Mouse (Mus musculus) left cerebral cortex, postnatal 10 days (tissue): ENCODE results near the gene Tpsab1. TPM values are rescaled to one million over a fixed set of nuclear protein-coding genes. Genes with fewer than 3 reads are reported as not detected.

Experiments
- total RNA-seq, 2 experiments: library from RNA; stranded (reverse); gene quantifications; 2 replicates each; pipeline ENCODE4 v1.2.3; 2021

Tpsab1 gene
- total RNA-seq, 2 experiments from 2014 or later: not detected

Other genes with a start within 250 kb of the Tpsab1 start
- 10 to 100 TPM; 35.4 to 41.1 TPM for gene Telo2, start 229.6 kb downstream of the Tpsab1 start, total RNA-seq
- gene Ptx4, start 224.8 kb downstream of the Tpsab1 start, total RNA-seq: 1 to 10 TPM; 2.0 to 2.3 TPM
- gene Clcn7, start 212.2 kb downstream of the Tpsab1 start, total RNA-seq: 10 to 100 TPM; 44.6 to 44.9 TPM
- not detected for gene Ccdc154, start 183.1 kb downstream of the Tpsab1 start, total RNA-seq
- gene Gm38655, start 170.1 kb downstream of the Tpsab1 start, total RNA-seq: not detected
- 10 to 100 TPM; 17.6 to 17.9 TPM for gene BC003965, start 161.0 kb downstream of the Tpsab1 start, total RNA-seq
- 10 to 100 TPM; 31.8 to 32.3 TPM for gene Unkl, start 157.2 kb downstream of the Tpsab1 start, total RNA-seq
- gene Gnptg, start 105.4 kb downstream of the Tpsab1 start, total RNA-seq: 10 to 100 TPM; 60.4 to 67.4 TPM
- gene Tsr3, start 105.4 kb downstream of the Tpsab1 start, total RNA-seq: 10 to 100 TPM; 28.6 to 30.3 TPM
- 10 to 100 TPM; 17.4 to 35.0 TPM for gene Baiap3, start 89.2 kb downstream of the Tpsab1 start, total RNA-seq
- 100 to 1,000 TPM; 225 to 230 TPM for gene Ube2i, start 70.9 kb downstream of the Tpsab1 start, total RNA-seq
- not detected for gene Prss34, start 47.2 kb downstream of the Tpsab1 start, total RNA-seq
- not detected for gene Prss28, start 36.9 kb downstream of the Tpsab1 start, total RNA-seq
- not detected for gene Prss29, start 26.9 kb downstream of the Tpsab1 start, total RNA-seq
- gene Tpsb2, start 20.7 kb upstream of the Tpsab1 start, total RNA-seq: under 1 TPM; 0.54 to 0.77 TPM
- not detected for gene Tpsg1, start 23.7 kb upstream of the Tpsab1 start, total RNA-seq
- 10 to 100 TPM; 53.7 to 62.9 TPM for gene Cacna1h, start 88.2 kb upstream of the Tpsab1 start, total RNA-seq
- gene Tekt4, start 109.1 kb upstream of the Tpsab1 start, total RNA-seq: 1 to 10 TPM in 1 of 2 experiments, under 1 TPM in 1; 0.39 to 4.8 TPM
- gene Sstr5, start 151.7 kb upstream of the Tpsab1 start, total RNA-seq: under 1 TPM; 0.34 to 0.55 TPM
- 10 to 100 TPM; 45.3 to 56.2 TPM for gene Sox8, start 225.1 kb upstream of the Tpsab1 start, total RNA-seq
- 10 to 100 TPM; 22.2 to 23.4 TPM for gene Lmf1, start 233.5 kb upstream of the Tpsab1 start, total RNA-seq